Mouse (Mus musculus) lung, embryonic 15.5 days (tissue): ENCODE measurements around the gene Gm26992. TPM values are rescaled to one million over a fixed set of nuclear protein-coding genes. Genes with fewer than 3 reads are reported as not detected.

ENCODE experiments used
- ATAC-seq: fragments of 200-750 bp; cut with Nextera tagmentation; 2 replicates; pipeline ENCODE4 v1.8.0; 2017; ENCODE audit warnings: moderate number of reproducible peaks, borderline replicate concordance; ENCODE audit not compliant: low FRiP score, low TSS enrichment; ENCODE audit errors: extremely low read depth
- H3K27ac ChIP-seq: fragments of 300-500 bp; sonication (generic); 2 replicates; pipeline ENCODE4 v1.5.1; 2015; ENCODE audit warnings: moderate library complexity, mild to moderate bottlenecking, inconsistent platforms
- H3K27me3 ChIP-seq: fragments of 300-500 bp; sonication (generic); 2 replicates; pipeline ENCODE4 v1.6.1; 2015; ENCODE audit warnings: inconsistent platforms
- H3K36me3 ChIP-seq: fragments of 300-500 bp; sonication (generic); 2 replicates; pipeline ENCODE4 v1.6.1; 2015; ENCODE audit warnings: inconsistent platforms
- H3K4me1 ChIP-seq: fragments of 300-500 bp; sonication (generic); 2 replicates; pipeline ENCODE4 v1.6.1; 2015; ENCODE audit warnings: inconsistent platforms
- H3K4me2 ChIP-seq: fragments of 300-500 bp; sonication (generic); 2 replicates; pipeline ENCODE4 v1.6.1; 2015; ENCODE audit warnings: inconsistent platforms, mild to moderate bottlenecking, moderate library complexity
- H3K4me3 ChIP-seq: fragments of 300-500 bp; sonication (generic); 2 replicates; pipeline ENCODE4 v1.5.1; 2015; ENCODE audit warnings: mild to moderate bottlenecking, inconsistent platforms
- H3K9ac ChIP-seq: fragments of 300-500 bp; sonication (generic); 2 replicates; pipeline ENCODE4 v1.6.1; 2015; ENCODE audit warnings: inconsistent platforms
- H3K9me3 ChIP-seq: fragments of 300-500 bp; sonication (generic); 2 replicates; pipeline ENCODE4 v1.6.1; 2016; ENCODE audit warnings: inconsistent platforms
- WGBS: fragments of 180-500 bp; shearing (Covaris S2); methylation state at CpG from one replicate; pipeline ENCODE4 v1.1.7; 2015; 5-methylcytosine and 5-hydroxymethylcytosine counted together
- polyA plus RNA-seq: library from polyadenylated mRNA; unstranded; fragments of >200 nt; fragmentation: Nextera tagmentation; extraction: Ambion mirVana; gene quantifications from 2 replicates; pipeline ENCODE4 v1.2.1, GENCODE M21; 2015

Gene Gm26992
- polyA plus RNA-seq, 1 experiment from 2014 or later, result not detected

DNA sequence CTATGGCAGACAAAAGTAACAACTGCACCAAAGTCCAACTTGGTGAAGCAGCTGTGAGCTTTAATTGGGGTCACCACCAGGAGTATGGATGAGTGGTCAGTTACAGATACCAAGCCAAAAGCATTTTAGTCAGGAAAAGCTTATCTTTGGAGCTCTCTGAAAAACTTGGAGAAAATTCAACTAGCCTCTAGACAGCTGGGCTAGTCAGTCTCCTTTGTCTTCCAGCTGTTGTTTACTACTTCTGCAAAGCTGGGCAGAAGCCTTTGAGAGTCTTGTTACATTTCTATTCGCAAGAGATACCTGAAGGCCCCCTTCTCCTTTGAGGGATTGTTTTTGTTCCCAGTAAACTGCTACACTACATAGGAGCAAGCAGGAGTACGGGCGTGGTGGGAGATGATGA, 97.7 kb downstream of the Gm26992 start:
- no peaks in the 10 kb centered on the region for H3K9me3 ChIP-seq
- H3K4me1 ChIP-seq, result 0 out of 2 replicates have a peak, but pooled peaks cover 8% of the 10 kb centered on the region
- no peak overlapping the region for H3K4me2 ChIP-seq
- peak overlapping the region; percentile 29; the same call in 1 of the 2 replicates for H3K27ac ChIP-seq
- H3K9ac ChIP-seq, result no peak overlapping the region
- H3K36me3 ChIP-seq, result no peaks in the 10 kb centered on the region
- no peak for ATAC-seq
- no peak overlapping the region for H3K4me3 ChIP-seq
- 78% methylated on average over 3 of the region's 3 CpGs for WGBS
- no peaks in the 10 kb centered on the region for H3K27me3 ChIP-seq

DNA sequence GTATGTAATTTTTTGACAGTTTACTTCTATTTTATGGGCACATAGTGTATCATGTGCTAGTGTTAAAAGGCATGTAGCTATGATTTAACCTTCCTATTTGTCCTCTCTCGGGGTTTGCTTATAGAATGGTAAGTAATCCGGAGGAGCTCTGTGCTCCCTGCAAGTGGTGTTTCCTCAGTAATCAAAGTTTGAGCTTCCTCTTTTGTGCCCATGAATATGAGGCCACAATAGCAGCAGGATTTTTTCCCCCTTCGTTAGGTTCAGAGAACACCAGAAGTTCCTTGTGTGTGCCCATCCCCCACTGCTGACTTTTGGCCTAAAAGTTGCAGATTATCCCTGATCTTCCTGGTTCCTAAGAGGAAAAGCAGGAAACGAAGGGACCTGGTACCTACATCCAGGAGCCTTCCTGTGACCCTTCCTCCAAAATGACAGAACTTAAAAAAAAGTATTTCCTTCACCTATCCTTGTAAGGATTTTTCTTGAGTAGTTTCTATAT, 99.5 kb downstream of the Gm26992 start:
- Histone ChIP-seq H3K4me1 (no peaks in the 10 kb centered on the region), H3K9me3 (no peaks in the 10 kb centered on the region), H3K36me3 (no peaks in the 10 kb centered on the region), H3K4me3 (no peak overlapping the region), H3K4me2 (no peak overlapping the region), H3K27me3 (no peaks in the 10 kb centered on the region), H3K9ac (no peak overlapping the region), H3K27ac (no peak overlapping the region)
- ATAC-seq, result no peak
- 56% methylated on average over 4 of the region's 4 CpGs for WGBS

DNA sequence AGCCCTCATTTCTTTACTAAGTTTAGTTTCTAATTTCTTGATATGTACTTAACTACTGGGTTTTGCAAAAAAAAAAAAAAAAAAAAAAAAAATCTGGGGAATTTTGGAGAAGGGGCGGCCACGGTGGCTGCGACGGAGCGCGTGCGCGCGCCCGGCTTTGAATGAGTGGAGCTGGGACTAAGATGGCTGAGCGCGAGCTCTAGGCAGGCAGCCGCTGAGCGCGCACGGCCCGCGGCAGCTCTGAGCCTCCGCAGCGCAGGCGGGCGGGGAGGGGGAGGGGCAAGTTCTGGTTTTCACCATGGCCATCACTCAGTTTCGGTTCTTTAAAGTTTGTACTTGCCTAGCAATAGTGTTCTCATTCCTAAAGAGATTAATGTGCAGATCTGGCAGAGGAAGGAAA, 107.4 kb downstream of the Gm26992 start:
- H3K4me2 ChIP-seq, result peak overlapping the region; percentile 51
- H3K27ac ChIP-seq, result no peak overlapping the region
- H3K4me1 ChIP-seq, result 0 out of 2 replicates have a peak, but pooled peaks cover 3% of the 10 kb centered on the region
- no peaks in the 10 kb centered on the region for H3K9me3 ChIP-seq
- H3K9ac ChIP-seq, result no peak overlapping the region
- H3K36me3 ChIP-seq, result no peaks in the 10 kb centered on the region
- WGBS, result under 1% methylated on average over 23 of the region's 23 CpGs
- H3K27me3 ChIP-seq, result no peaks in the 10 kb centered on the region
- H3K4me3 ChIP-seq, result peak overlapping the region; percentile 17; the same call in 1 of the 2 replicates
- peak; percentile 85 for ATAC-seq

Other genes with a start within 250 kb of the Gm26992 start
- 0.85 and 1.0 TPM in 2 replicates for gene Nap1l2, start 235.4 kb upstream of the Gm26992 start, polyA plus RNA-seq
- not detected in 2 replicates for gene Cdx4, start 100.6 kb upstream of the Gm26992 start, polyA plus RNA-seq
- 2.3 and 2.9 TPM in 2 replicates for gene Chic1, start 65.5 kb upstream of the Gm26992 start, polyA plus RNA-seq
- 0.31 TPM in 1 of 2 replicates, not detected in the other for gene Tsx, start 7.5 kb upstream of the Gm26992 start, polyA plus RNA-seq
- not detected in 2 replicates for gene Zcchc13, start 208.6 kb downstream of the Gm26992 start, polyA plus RNA-seq